Mouse (Mus musculus) kidney, adult 9 months (tissue): ENCODE measurements at regions not wholly inside any gene's neighbourhood (a gene's known extent, or its start where the extent isn't known, plus 50 kb on each side); places are given as distances from the start of the nearest gene placed in this dataset.
"Not testable (repeated sequence)": the region's sequence is repeated elsewhere in the genome, so short reads cannot be mapped to it uniquely, and the experiment has no call there.

ENCODE experiments used
- DNase-seq: peaks from one replicate; pipeline ENCODE4 v3.0.0; 2022

GRCm38 (mm10) chr16:31553361-31554146 lies 109.7 kb upstream of the Dlg1 start:
- DNase-seq, result no peak

DNA sequence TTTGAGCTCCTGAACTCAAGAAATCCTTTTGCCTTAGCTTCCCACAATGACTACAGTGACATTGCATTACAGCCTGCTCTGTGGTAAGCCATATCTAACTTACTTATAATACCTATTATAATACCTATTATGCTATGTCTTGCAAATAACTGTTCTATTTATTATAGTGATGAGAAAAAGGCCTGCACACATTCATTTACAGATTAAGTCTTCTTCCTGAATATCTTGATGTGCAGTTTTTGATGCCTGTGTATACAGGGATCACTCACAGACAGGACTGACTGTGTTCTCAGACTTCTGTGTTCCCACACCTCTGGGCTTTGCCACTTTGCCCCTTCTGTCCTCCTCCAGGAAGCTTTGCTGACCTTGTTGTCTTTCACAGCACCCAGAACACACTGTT lies 102.8 kb upstream of the Dlg1 start:
- no peak for DNase-seq

DNA sequence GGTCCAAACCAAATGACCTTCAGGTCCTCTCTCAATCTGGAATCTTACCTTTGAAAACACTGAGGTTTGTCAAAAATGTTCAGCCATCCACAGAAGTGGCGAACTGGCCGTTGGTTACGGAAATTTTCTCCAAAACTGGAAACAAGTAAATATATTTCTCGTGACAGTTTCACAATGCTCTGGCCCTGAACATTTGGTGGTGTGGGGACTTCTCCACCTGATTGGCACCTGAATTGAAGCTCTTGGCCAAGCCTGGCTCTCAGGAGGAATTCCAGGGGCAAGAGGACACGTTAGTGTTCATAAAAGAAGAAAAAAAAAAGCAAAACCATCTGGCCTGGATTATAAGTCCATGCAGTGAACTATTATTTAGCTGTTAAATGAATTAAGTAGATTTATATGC lies 98.3 kb upstream of the Dlg1 start:
- DNase-seq, result no peak

DNA sequence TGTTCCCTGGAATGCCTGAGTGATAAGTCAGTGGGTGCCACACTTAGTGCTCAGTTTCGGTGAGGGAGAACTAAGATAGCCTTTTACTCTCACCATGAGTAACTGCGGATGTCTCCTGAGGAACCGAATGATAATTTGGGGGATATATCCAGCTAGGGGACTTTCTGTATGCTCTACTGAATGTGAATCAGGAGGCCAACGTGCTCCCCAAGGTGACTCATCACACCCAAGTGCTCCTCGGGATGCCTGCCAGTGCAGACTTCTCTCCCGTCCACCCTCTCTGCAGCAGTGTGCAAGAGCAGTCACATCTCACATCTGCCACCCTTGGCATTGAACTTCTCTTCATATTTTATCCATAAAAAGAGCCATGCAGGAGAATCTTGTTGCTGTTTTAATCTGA lies 94.9 kb upstream of the Dlg1 start:
- DNase-seq, result no peak

DNA sequence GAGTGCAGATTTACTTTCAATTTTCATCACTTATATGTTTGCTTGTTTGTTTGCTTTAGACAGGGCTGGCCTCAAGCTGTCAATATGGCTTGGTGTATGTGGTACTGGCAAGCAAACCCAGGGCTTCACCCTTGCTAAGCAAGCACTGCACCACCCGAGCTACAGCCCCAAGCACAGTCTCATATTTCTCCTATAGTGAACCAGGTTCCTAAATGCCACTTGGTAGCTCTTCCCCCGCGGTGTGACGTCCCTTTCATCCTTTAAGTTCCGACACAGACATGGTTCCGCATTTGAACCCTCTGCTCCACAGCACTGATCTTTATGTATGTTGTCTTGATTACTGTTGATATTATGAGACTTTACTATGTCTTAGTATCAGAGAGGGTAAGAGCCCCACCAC lies 93.4 kb upstream of the Dlg1 start:
- no peak for DNase-seq

DNA sequence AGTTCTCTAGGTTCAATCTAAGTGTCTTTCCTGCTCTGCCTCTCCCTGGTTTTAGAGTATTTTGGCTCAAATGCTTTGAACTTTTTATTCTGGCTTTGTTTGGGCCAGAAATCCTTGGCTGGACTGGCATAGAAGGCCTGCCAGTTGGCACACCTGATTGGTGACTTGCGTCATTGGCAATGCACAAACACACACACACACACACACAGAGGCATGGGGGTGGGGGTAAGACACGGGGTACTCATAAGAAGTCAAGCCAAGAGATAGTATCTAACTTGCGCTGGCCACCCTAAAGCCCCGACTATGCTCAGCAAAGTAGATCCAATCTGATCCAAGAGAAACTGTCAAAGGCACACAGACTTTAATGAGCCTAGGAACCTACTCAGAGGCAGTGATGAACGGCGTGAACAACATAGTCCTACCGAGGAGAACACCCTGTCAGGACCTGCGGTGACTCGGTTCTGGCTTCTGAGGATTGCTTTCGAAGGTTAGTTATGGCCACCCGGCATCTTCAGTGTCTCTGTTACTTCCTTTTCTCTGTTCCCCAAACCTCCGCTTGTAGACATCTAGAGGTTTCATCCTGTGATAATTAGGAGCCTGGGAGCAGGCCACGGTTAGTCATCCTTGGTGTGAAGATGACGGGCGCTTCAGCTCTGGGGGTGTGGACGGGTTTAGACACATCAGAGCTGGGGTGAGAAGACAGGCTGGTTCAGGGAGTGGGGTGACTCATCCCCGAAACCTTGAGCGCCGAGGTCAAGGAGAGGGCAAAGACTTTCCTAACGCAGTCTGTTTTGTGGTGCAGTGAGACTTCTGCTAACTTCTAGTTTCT lies 92.7 kb upstream of the Dlg1 start:
- DNase-seq, result no peak

- not testable (repeated sequence) for DNase-seq
Measured at GRCm38 (mm10) chr16:31573833-31574232, 89.4 kb upstream of the Dlg1 start.

DNA sequence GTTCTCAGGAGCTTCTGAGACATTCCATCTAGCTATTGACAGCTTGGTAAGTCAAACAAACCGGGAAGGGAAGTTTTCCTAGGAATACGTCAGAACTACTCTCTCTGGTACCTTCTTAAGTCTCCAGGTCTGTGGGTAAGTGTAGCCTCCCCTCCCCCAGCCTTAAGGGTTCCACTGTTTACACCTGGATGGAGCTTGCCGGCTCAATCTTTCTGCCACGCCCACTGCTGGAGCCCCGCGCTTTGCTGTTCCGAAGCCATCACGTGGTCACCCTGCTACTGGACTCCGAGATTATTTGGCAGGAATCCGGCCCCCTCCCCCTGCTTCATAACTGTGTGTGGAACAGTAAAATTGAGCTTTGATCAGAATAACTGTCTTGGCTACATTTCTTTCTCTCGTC lies 87.6 kb upstream of the Dlg1 start:
- peak; percentile 17 for DNase-seq

- no peak for DNase-seq
Measured at GRCm38 (mm10) chr16:31576422-31576821, 86.8 kb upstream of the Dlg1 start.

DNA sequence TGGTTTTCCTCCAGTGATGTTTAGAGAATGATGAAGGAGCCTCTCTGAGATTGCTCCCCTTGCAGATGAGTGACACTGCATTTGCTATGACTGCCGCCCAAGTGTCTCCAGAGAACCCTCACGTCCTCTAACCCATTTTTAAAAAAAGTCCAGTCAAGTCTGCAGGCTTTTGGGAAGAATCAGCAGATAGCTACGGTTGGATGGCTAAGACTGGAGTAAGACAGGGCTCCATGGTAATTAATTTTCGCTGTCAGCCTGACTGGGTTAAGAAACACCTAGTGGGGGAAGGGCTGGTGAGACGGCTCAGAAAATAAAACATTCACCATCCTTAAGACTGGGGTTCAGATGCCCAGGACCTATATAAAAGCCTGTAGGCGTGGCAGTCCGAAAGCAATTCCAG lies 85.9 kb upstream of the Dlg1 start:
- no peak for DNase-seq

DNA sequence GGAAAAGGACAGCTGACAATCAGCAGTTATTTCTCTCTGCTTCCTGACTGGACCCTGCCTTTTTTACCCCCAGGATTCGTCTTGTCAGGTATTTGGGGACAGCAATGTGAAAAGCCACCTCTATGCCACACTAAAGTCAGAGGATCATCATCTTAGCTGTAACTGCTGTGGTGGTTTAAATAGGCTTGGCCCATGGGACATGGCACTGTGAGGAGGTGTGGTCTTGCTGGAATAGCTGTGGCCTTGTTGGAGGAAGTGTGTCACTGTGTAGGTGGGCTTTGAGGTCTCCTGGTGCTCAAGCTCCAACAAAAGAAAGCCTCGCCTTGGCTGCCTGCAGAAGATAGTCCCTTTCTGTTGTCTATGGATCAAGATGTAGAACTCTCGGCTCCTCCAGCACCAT lies 83.9 kb upstream of the Dlg1 start:
- no peak for DNase-seq

- no peak for DNase-seq
Measured at GRCm38 (mm10) chr16:31580779-31581178, 82.5 kb upstream of the Dlg1 start.

GRCm38 (mm10) chr16:31582885-31583284 lies 80.4 kb upstream of the Dlg1 start:
- DNase-seq, result no peak

GRCm38 (mm10) chr16:31583627-31584026 lies 79.6 kb upstream of the Dlg1 start:
- no peak for DNase-seq

- DNase-seq, result no peak
Measured at GRCm38 (mm10) chr16:31584216-31584823, 78.9 kb upstream of the Dlg1 start.

GRCm38 (mm10) chr16:31587036-31587435 lies 76.2 kb upstream of the Dlg1 start:
- no peak for DNase-seq

DNA sequence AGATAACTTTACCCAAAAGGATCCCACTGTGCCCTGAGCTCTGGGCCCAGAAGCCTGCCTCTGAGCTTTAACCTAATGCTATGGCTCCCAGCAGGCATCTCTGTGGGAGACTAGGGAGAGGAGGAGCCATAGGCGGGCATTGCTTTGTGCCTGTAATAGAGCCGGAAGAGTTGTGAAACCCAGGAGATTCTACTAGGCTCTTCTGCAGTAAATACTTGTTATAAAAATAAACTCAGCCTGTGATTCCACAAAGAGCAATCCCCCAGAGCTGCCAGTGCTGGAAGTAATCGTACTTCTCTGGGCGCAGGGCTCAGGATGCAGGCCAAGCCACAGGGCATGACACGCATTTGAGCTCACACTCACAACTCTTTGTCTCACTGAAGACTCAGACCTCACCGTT lies 73.7 kb upstream of the Dlg1 start:
- no peak for DNase-seq

DNA sequence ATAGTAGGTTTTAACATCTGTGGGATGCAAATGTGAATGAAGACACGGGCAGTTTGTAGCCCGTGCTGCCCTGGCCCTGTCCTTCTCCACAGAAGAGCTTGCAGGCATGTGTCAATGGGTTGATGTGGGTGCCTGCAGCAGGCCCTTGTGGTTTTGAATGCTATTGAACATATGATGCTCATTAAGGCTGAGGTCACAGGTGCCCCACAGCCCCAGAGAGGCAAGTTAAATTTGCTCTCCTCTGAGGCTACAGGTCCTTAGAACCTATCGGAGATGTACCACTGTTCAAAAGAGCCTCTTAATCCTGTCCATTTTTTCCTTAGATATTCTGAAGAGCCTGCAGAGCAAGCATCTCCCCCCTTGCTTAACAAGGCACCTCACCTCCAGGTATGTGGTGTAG lies 71.7 kb upstream of the Dlg1 start:
- no peak for DNase-seq

DNA sequence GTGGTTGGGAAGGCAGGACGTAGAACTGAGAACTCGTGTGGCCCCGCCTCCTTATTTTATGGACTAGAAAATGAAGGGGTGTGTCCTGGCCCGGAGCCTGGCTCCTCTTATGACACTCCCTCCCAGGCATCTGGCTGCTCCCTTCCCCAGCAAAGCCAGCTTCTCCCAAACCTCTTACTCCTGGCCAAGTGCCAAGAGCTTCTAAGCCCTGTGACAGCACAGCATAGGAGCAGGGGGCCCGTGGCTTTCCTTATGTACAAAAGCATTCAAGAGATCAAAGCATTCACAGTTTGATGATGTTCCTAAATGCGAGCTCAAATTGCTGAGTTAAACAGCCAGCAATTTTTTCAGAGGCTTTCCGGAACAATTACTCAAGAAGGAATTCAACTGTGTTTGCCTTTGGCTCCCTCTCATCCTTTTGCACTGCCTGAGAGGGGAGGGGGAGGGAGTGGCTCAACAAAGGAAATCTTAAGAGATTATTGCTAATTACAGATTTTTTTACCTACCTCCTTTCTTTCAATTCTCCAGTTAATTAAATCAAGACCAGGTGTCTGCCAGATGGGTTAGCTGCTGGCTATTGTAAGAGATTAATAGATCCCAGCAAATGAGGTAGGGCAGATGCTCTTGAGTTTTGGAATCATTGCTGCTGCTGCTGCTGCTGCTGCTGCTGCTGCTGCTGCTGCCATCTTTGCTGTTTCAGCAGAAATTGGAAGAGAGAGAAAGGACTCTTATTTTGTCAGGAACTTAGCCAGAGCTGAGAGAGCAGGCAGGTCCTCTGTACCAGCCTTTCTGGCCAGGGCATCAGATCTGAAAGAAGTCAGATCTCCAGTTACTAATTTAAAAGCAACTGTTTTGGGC lies 71.0 kb upstream of the Dlg1 start:
- DNase-seq, result peak; percentile 47

- no peak for DNase-seq
Measured at GRCm38 (mm10) chr16:31592973-31593683, 70.1 kb upstream of the Dlg1 start.

- no peak for DNase-seq
Measured at GRCm38 (mm10) chr16:31597965-31598364, 65.3 kb upstream of the Dlg1 start.

GRCm38 (mm10) chr16:31598409-31598988 lies 64.7 kb upstream of the Dlg1 start:
- no peak for DNase-seq
